Mouse (Mus musculus) adrenal gland, postnatal 4 days (tissue): ENCODE measurements around the gene Plppr1. TPM values are rescaled to one million over a fixed set of nuclear protein-coding genes. Genes with fewer than 3 reads are reported as not detected.
"Not testable (repeated sequence)": the region's sequence is repeated elsewhere in the genome, so short reads cannot be mapped to it uniquely, and the experiment has no call there.

Experiments
- DNase-seq, 2 experiments: peaks; one replicate each; pipeline ENCODE4 v3.0.0; 2021 to 2022; ENCODE audit warnings: low spot score in 2 of 2, mixed read lengths in 2 of 2
- total RNA-seq, 2 experiments: library from RNA; stranded (reverse); gene quantifications; 2 replicates each; pipeline ENCODE4 v1.2.3; 2021

Gene Plppr1
- total RNA-seq, 2 experiments from 2014 or later: 1.2 to 1.7 TPM

DNA sequence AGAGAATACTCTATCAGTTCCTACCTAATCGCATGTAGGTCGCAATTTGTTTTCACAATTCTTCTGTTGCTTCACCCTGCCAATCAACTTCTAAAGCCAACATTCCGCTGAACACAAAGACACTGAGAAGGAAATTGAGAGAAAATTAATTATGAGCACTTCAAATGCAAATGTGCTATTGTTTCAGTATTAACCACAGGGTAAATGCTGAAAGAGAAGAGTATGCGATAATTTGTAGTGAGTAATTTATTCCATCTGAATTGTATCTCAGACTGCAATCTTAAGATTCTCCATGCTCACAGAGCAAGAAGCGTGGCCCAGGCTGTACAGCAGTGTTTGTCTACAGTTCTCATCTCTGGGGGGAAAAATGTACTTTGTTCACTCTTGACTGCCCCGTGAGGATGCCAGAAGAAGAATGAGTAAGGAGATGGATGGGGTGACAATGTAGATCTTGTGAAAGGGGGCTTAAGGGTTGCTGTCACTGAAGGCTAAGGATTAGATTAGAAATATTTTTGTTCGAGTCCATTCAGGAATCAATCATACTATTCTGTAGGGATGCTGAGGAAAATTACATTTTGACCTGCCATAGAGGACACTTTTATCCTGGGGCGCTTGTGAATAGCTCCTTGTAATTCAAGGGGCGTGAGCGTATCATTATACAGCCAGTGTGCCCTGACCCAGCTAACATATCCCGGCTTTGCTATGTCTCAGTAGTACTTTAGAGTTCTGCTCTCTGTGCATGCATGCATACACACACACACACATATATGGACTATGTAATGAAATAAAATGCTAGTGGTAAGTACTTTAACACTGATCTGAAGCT lies 173.3 kb downstream of the Plppr1 start:
- DNase-seq: no peak

DNA sequence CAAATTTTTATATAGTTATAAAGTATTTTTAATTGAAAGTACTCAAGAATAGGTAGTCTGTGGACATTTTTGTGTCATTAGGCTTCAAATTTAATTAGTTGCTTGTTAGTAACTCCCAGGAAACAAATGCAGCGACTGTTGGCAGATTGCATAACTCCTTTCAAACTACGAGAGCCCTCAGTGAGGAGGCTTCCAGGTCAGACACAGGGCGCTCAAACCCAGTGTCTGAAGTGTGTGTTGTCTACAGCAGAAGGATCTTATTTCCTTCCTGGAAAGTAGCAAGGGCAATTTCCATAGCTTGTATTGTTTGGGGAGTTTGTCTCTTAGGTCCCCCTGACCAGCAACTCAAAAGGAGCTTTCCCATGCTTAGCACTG lies 173.9 kb downstream of the Plppr1 start:
- DNase-seq: no peak

DNA sequence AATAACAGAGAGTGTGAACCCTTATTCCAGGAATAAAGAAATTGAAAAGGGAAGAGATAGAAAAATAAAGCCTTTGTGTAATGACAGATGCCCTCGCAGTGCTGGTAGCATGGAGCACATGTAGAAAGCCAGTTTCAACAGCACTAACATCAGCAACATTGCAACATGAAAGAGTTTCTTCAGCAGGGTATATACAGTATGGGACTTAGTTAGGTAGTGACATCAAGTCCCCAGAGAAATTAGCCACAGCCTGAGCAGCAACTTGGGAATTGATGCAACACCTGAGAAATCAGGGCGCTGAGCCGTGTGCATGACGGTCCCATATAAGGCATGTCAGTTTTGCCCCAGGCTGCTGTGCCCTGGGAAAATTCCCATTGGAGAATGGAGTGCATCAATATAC lies 179.0 kb downstream of the Plppr1 start:
- DNase-seq: no peak

DNA sequence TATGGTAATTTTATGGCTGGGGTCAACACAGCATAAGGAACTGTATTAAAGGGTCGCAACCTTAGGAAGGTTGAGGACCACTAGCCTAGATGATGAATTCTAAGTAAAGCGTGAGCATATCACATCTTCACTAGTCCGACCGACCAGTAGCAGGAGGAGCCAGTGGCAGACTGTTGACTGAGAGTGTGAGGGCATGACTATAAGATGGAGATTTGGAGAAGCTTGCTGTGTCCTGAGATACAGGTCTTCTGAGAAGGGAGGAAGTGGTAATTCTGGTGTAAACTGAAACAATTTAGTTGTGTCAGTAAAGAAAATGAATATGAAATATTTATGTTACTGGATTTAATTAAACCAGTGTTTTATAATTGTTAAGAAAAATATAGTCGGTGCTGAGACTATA lies 180.4 kb downstream of the Plppr1 start:
- DNase-seq: no peak

DNA sequence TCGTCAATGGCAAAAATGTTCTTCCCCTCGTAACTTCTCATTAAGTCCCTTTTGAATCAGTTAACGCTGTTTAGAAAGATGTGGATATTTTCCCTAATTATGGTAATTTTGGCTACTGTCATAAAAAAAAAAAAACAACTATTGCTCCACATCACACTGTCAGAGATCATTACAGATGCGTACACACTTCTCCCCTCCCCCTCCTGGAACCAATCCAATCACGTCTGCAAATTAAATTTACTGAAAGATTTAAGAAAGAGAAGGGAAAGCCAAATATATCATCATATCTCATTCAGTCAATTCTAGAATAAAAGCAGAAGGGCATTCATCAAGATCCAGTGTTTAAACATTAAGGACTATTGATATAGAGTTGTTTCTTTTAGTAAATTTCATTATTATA lies 185.7 kb downstream of the Plppr1 start:
- no peak for DNase-seq

DNA sequence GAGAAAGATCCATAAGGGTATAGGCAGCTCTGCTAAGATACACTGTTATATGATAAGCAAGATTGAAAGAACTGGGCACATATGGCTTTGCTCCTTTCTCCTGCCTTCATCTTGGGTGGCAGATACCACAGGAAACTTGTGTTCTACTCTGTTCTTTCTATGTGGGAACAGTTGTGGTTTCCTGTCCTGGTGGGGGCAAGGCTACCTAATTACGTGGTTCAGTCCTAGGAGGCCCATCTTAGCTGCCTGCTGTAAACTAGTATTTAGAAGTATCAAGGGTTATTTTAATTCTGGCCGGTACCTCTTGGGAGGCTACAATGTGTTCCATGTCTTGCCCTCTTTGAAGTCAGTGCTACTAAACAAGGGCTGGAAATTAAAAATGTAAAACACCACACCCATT lies 186.2 kb downstream of the Plppr1 start:
- DNase-seq: no peak

DNA sequence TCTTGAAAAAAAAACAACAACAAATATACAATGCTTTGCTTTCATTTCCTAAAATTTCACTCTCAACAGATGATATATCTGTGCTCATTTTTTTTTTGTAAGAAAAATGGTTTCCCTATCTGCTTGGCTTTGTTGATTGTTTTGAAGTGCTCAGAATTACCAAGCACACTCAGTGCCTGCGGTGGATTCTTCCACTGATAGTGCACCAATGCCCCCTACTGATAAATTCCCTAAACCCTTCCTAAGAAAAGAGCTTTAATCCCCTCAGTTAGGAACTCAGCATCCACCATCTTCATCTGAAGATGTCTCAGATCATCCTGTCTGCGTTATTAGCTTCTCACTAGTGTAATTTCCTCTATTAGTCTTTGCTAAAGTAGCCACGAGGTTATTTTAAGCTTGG lies 192.2 kb downstream of the Plppr1 start:
- DNase-seq: no peak

DNA sequence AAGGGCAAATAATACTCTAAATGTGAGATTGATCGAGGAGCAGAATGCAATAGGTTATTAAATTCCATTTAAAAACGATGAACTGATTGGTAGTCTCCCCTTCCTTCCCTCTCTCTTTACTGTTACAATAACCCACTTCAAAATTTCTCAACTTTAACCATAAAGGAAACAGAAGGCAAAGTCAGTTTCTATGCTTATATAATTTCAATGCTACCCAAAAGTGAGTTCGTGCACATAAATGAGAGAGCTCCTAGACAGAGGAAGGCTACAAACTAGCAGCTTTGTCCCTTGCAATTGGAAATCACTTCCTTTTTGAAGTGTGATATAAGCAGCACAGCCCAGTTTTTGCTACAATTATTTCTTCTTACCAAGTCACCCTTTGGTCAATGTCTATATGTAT lies 193.1 kb downstream of the Plppr1 start:
- no peak for DNase-seq

DNA sequence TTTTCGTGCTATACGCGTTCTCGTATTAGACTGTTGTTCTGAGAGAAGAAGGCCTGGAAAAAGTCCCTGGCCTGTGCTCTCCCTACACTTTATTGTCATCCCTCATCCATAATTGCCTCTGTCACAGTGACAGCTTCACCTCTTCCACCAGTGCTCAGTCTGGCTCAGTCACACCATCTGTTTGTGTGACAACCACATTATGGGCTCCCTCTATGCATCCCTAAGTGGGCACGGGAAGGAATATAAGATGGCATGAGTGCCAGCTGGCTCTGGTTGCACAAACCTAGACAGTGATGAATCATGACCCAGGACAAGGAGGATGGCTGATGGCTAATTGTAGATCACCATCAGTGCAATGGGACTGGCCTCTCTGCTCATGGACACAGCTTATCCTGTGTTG lies 219.4 kb downstream of the Plppr1 start:
- no peak for DNase-seq

DNA sequence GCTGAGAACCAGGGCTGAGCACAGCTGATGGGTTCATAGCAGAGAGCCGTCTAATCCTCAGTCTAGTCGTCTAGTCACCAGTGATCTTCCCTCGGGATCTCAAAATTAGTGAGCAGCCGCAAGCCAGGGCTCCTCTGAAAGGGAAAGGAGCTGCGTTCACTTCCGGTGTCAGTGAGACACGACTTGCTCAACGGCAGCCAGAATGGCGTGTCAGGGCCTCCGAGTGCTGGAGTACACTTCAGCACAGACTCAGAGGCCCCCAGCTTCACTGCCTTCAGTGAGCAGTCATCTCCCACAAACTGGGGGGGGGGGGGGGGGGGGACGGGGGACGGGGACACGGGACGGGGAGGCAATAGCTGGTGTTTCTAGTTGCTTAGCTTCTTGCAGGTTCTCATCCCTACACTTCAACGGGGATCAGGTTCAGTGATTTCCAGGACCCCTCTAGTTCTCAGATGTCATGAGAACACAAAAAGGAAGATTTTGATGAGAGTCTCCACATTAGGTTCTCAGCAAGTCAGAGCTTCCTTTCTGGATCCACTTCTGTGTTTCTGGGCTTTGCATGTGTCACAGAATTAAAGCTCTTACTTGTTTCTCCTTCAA lies 225.7 kb downstream of the Plppr1 start:
- DNase-seq: no peak

DNA sequence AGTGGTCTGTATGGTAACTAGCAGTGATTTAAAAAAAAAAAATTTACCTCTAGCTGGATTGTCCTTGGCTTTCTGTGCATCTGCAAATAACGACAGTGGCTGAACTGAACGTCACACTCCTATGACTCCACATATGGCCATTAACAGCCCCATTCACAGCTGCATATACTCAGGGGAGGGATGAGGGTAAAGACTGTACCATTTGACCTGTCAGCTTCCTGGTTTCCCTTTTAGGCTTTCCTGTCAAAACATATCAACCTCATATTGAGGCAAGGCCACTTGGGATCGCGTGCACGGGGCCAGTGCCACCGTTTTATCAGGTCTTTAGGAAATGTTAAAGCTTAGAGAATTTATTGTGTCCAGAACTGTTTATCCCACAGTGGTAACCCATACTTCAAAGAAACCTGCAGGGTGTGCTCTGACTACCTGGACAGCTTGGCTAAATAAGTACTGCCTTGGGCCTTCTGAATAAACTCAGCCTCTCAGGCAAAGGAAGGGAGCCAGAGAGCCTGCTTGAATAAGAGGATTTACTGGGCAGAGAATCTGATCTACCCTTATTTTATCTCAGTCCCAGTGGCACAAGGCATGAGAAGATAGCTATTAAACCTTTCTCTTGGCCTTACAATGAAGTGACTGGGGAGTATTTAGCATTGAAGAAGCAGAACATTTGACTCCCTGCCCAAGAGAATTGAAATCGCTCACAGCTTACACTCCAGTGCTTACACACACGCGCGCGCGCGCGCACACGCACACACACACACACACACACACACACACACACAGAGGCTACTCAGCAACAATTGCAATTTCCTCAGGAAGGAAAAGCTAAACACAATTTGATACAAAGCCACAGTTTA lies 226.5 kb downstream of the Plppr1 start:
- no peak for DNase-seq

DNA sequence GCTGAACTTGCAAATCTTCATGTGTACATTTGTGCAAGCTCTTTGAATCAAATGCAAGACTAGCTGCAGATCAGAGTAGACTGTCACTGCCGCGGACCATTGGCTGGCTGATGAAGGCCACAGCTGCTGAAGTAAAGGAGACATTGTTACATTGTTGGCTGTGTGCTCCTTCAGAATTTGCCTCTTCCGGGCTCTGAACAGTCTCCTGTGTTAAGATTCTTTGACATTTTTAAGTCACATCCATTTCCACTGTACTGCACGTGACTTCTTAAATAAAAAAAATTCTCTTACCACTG lies 227.1 kb downstream of the Plppr1 start:
- DNase-seq: no peak

DNA sequence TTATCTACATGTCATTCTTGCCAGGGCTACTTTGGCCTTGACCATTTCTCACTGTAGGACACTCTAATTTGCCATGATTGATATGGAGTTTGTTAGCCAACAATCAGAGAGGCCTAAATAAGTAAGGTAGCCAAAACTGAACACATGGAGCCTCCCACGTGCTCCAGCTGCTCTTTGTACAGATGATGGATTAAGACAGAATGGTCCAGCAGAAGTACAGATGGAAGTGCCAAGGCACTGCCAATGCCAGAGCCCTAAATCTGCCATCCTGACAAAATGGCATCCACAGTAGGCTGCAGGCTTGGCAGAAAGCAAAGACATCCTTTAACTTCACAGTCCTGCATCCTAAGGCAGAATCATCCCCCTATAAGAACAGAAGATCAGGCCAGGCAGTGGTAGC lies 237.4 kb downstream of the Plppr1 start:
- no peak for DNase-seq

DNA sequence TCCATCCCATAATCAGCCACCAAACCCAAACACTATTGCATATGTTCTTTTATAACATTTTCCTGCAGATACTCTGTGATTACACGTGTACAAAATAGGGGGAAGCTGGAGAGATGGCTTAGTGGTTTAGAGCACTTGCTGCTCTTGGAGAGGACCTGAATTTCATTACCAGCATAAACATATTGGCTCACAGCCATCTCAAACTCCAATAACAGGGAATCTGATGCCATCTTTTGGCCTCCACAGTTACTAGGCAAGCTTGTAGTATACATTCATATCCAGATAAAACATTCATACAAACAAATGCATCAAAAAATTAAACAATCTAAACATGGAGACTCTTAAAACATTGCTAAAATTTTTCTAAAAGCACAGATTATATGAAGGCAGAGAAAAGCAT lies 240.5 kb downstream of the Plppr1 start:
- DNase-seq: no peak

DNA sequence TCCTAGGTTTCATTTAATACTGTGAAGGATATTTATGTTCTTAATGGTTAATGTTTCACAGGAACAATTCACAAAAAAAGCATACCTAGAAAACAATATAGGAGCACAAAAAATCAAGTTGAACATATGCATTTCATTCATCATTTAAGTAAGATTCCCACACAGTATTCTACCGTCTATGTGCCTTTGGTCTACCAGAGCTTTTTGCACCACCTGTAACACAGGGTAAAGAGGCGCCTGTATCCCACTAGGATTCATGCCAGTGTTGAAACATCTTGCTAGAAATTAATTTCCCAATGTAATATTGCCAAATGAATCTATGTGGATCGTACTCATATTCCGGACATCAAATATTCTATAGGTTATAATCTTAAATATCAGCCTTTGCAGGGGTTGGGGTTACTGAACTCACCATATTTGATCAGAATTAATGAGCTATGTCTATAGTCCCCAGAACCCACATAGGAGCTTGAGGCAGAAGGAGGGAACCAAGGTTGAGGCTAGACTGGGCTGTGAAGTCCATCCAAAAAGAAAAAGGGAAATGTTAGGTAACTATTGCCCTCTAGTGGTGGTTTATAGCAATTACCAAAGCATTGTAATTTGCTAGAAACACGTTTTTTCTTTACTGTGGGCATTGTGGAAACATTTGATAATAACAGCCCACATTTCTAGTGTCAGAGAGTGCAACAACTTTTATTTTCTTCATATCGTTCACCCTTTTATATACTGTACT lies 263.0 kb downstream of the Plppr1 start:
- DNase-seq: no peak

DNA sequence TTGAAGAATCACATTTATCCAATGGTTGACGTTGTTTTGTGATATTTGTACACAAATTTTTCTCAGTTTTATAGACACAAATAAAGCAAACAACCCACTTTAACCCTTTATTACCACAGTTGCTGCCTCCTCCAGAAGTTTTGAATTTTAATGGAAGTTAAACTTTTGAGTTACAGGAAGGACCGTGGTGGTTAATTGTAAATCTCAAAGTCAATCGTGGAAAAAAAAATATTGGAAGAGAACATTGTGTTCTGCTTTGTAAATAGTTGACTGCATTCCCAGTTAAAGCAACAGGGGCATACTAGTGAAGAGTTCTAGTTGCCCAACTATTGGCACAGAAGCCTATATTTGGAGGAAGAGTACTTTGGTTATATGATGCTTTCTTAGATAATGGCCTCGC lies 278.9 kb downstream of the Plppr1 start:
- not testable (repeated sequence) for DNase-seq

DNA sequence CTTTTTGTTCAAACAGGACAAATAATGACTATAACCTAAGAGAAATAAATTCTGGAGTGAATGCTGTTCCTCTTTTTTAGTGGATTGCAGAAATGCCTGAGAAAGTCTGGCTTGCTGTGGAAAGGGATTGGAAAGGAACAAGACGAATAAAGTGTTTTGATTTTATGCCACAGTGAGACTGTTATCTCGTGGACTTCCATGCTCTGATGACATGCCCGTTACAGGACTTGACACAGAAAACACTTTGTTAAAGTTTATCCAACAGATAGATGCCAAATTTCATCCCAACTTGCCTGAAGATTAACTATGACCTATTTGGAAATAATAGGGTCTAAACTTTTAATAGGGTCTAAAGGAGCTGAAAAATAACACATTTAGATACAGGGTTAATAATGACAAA lies 281.0 kb downstream of the Plppr1 start:
- not testable (repeated sequence) for DNase-seq

DNA sequence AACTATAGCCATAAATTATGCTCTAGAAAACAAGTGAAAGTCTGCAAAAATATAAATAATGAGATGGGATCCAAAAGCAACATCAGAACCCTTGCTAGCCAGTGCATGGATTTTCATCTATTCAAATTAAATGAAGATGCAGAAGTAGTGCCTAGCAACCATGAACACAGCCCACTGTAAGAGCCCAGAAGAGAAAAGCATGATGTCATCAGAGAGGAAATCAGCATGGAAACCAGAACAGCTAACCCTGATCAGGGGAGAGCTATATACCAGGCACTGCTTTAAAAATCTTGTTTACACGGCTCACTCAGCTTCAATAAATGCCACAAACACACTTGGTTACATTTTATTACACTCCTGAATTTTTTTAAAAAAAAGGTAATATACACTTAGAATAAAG lies 288.9 kb downstream of the Plppr1 start:
- DNase-seq: not testable (repeated sequence)

DNA sequence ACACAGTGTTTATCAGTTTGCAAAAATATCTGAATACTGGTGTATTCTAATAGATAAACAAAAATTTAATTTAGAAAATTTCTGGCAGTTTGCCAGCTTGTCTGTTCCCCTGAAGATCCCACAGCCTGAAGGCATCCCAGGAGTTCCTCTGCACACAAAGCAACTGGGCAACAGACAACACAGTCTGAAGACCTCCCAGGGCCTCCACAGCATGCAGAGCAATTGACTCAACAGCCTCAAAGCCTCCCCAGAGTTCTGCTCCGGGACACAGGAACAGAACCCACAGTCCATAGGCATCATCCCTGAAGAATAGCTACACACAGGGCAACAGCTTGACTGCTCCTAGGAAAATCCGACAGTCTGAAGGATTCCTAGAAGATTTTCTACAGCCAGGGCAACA lies 289.6 kb downstream of the Plppr1 start:
- DNase-seq: no peak

DNA sequence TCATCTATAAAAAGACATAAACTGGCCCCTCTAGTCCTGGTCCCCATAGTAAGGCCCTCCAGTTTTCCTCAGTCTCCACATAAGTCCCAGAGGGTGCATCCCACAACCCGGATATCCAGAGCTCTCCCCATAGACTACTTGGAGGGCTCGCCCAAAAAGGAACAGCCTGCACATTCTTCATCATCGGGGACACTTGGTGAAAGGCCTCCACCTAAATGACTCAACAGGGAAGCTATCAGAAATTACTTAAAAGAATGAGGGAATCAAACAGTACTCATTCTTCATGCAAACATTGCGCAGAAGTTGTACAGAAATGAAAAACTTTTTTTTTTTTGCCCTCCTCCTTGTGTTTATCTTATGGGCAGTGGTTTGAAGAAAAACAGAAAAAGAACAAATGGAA lies 291.4 kb downstream of the Plppr1 start:
- no peak for DNase-seq

DNA sequence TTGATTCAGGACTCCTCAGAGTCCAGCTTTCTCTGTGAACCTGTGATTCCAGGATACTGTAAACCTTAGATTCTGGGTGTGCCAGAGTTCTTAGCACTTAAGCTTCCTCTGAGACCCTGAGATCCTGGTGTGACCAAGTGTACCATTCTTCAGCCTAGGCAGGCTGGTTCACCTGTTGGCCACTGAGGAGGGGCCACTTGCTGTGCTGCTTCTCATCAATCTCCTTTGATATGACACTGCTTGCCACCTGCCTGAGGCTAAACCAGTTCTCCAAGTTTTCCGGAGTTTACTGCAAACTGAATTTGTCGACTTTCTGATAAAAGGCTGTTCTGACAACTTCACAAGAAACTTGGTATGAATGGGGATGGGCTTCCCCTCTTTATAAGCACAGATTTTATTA lies 298.0 kb downstream of the Plppr1 start:
- no peak for DNase-seq

DNA sequence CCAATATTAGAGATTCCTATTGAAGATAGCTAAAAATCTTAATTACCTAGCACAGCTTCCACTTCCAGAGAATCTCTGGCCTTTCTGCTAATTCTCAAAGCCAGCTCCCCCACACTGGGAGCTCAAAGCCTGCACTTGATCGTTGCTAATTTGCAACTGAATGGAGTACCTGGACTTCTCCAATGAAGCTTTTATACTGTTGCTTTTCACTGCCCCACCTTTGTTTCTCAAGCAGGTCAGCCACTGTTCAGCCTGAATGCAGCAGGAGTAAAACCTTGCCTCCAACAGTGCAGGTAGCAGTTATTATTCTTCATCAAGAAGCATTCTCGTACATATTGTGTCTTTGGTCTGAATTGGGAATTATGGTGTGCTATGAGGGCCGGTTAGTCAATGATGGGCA lies 309.0 kb downstream of the Plppr1 start:
- not testable (repeated sequence) for DNase-seq
